Mouse (Mus musculus) myocyte (in vitro differentiated cells): ENCODE results near the gene Nat8f3.

Experiments used
- MAX ChIP-seq: IDR thresholded peaks from one replicate; pipeline ENCODE4 v1.6.1; 2011; ENCODE audit warnings: low read depth, mild to moderate bottlenecking, control low read depth
- MYOD1 ChIP-seq, 3 experiments: IDR thresholded peaks; one replicate each; pipeline ENCODE4 v1.6.1; 2011; ENCODE audit warnings: control low read depth in 2 of 3, low read depth in 2 of 3, mild to moderate bottlenecking in 2 of 3, moderate library complexity in 1 of 3; ENCODE audit not compliant: insufficient read length in 2 of 3, control insufficient read depth in 1 of 3
- POLR2A ChIP-seq: IDR thresholded peaks from one replicate; pipeline ENCODE4 v1.6.1; 2011; ENCODE audit warnings: low read depth, mild to moderate bottlenecking, control low read depth, moderate library complexity; ENCODE audit not compliant: insufficient read length
- REST ChIP-seq: IDR thresholded peaks from one replicate; pipeline ENCODE4 v1.6.1; 2011; ENCODE audit warnings: mild to moderate bottlenecking, control low read depth, moderate library complexity; ENCODE audit not compliant: insufficient read depth, insufficient read length
- TCF12 ChIP-seq: IDR thresholded peaks from one replicate; pipeline ENCODE4 v1.6.1; 2011; ENCODE audit warnings: mild to moderate bottlenecking, control low read depth; ENCODE audit not compliant: poor library complexity, insufficient read depth, severe bottlenecking
- USF1 ChIP-seq: IDR thresholded peaks from one replicate; pipeline ENCODE4 v1.6.1; 2011; ENCODE audit warnings: low read depth, mild to moderate bottlenecking, control low read depth, moderate library complexity

DNA sequence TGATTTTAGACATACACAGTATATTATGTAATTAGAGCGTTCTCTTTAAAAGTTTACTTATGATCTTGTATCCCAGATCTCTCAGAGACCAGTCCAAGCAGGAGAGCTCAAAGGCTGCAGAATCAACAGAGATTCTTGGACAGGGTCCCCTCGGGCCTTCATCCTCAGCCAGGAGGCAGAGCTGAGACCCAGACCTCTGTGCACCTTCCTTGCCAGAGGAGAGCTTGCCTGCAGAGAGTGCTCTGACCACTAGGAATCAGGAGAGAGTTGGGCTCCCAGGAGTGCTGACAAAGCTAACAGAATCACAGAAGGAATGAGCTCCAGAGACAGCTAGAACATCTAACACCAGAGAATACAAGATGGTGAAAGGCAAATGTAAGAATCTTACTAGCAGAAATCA, 47.8 kb upstream of the Nat8f3 start:
- TF ChIP-seq POLR2A (no peak), MAX (no peak), TCF12 (no peak), REST (no peak), USF1 (no peak), MYOD1 (IDR thresholded peaks at IDR 0.05; ENCODE audit: control insufficient read depth in 1 of 3, insufficient read length in 2 of 3, low read depth in 2 of 3) (no peak)
